Mouse (Mus musculus): Measurements from ENCODE around the gene 1700003F12Rik. TPM values are rescaled to one million over a fixed set of nuclear protein-coding genes. Genes with fewer than 3 reads are reported as not detected.

1700003F12Rik gene
- polyA plus RNA-seq (2015; fragmentation: Nextera tagmentation; extraction: Ambion mirVana), result 2.6 and 2.8 TPM in 2 replicates

DNA sequence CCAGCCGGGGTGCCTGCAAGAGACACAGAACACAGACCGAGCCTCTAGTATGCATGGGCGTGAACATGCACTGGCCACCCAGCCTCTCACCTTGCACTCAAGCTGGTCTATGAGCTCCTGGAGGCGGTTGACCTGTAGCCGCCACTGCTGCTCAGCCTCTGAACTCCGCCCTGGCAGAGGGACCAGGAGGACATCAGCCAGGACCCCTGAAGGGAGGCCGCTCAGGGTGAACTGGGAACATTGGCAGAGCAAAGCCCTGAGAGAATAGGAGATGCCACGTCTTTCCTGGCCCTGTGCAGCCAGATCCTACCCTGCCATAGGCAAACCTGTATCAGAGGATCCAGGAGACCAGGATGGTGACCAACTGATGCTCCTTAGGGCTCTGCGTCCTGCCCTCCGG lies at the start of gene 1700003F12Rik:
Gene 1700003F12Rik (plus strand): TSS at position 375 of the 400 bp plus-strand sequence.

DNA sequence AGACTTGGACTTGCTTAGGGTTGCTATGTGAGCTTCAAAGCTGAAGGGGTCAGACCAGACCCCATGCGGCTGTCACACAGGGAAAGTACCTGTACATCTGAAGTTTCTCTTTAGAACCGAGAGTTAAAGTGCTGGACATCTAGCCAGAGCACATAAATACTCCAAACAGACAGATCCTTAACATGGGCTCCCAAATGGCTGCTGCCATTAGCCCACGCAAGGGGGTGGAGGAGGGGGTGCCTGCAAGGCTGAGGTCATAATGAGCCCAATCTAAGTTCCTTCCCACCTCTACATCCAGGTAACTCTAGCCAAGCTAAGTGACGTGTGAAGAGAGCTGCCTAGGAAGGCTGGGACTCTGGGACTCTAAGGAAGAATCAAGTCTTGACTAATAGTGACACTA lies 4.6 kb downstream of the 1700003F12Rik start, which contains the start of gene Actl10:
Gene Actl10 (plus strand): TSS at position 301 of the 400 bp plus-strand sequence.

DNA sequence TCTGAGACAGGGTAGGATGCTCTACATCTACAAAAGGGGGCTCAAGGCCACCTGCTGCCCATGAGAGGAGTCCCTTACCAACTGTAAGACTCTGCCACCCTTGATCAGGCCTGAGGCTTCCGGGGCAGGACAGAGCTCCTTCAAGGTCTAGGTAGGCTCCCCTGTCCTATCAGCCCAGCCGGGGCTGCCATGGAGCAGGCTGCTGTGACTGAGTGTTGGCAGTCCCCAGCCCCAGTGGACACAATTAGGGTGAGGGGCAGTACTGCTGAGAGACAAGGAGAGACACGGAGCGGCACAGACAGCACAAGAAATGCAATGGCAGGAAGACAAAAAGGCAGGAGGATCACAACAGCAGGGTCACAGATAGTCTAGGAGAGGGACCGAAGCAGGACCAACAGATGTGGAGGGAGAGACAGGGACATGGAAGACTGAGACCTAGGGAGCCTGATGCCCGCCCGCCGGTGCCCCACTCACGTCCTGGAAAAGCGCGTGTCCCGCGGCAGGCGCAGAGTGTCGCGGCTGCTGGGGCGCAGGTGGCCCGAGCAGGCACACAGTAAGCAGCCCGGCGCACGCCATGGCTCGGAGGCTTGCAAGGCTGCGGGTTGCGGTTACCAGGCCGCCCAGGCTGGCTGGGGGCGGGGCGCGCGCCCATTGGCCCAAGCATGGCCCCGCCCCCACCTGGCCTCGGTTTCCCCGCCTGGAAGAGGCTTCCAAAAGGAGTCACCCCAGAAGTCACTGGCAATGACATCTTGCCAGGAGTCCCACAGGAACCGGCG lies 11.6 kb downstream of the 1700003F12Rik start, which contains the start of gene Necab3:
Gene Necab3 (minus strand): TSS at position 627 of the 776 bp plus-strand sequence.

DNA sequence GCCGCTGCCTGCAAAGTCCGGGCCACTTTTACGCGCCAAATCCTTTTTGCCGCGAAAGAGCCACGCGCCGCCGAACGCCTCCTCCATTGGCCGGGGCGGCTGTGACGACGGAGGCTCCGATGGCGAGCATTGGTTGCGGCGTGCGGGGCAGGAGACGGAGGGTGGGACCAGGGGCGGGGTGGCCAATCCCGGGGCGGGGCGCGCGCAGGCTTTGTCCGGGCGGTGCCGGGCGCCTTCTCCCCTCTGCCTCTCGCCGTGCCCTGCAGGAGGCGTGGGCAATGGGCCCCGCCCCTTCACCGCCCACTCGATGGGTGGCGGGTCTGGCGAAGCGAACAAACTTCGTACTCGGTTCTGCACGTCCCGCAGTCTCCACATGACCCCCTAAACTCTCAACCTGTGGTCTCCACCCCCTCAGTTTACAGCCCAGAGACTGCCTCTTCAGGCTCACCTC lies 23.0 kb downstream of the 1700003F12Rik start, which contains the start of gene E2f1:
Gene E2f1 (minus strand): TSS at position 57 of the 451 bp plus-strand sequence.

Other genes with a start within 250 kb of the 1700003F12Rik start
- gene Bpifb9b, start 239.9 kb upstream of the 1700003F12Rik start, polyA plus RNA-seq (2015; fragmentation: Nextera tagmentation; extraction: Ambion mirVana), result not detected in 2 replicates
- gene Cdk5rap1, start 174.1 kb upstream of the 1700003F12Rik start, polyA plus RNA-seq (2015; fragmentation: Nextera tagmentation; extraction: Ambion mirVana), result 4.3 and 19.9 TPM in 2 replicates
- 29.3 and 32.6 TPM in 2 replicates for gene Snta1, start 139.0 kb upstream of the 1700003F12Rik start, polyA plus RNA-seq (2015; fragmentation: Nextera tagmentation; extraction: Ambion mirVana)
- gene Cbfa2t2, start 110.6 kb upstream of the 1700003F12Rik start, polyA plus RNA-seq (2015; fragmentation: Nextera tagmentation; extraction: Ambion mirVana), result 13.7 and 21.7 TPM in 2 replicates
- 0.26 and 0.35 TPM in 2 replicates for gene Actl10, start 4.7 kb downstream of the 1700003F12Rik start, polyA plus RNA-seq (2015; fragmentation: Nextera tagmentation; extraction: Ambion mirVana)
- gene Necab3, start 11.8 kb downstream of the 1700003F12Rik start, polyA plus RNA-seq (2015; fragmentation: Nextera tagmentation; extraction: Ambion mirVana), result 3.7 and 5.8 TPM in 2 replicates
- gene E2f1, start 22.8 kb downstream of the 1700003F12Rik start, polyA plus RNA-seq (2015; fragmentation: Nextera tagmentation; extraction: Ambion mirVana), result 12.2 and 14.2 TPM in 2 replicates
- gene Pxmp4, start 56.6 kb downstream of the 1700003F12Rik start, polyA plus RNA-seq (2015; fragmentation: Nextera tagmentation; extraction: Ambion mirVana), result 28.6 and 31.2 TPM in 2 replicates
- 0.46 and 0.66 TPM in 2 replicates for gene Zfp341, start 66.2 kb downstream of the 1700003F12Rik start, polyA plus RNA-seq (2015; fragmentation: Nextera tagmentation; extraction: Ambion mirVana)
- gene 4930519P11Rik, start 66.4 kb downstream of the 1700003F12Rik start, polyA plus RNA-seq (2015; fragmentation: Nextera tagmentation; extraction: Ambion mirVana), result 0.57 and 1.0 TPM in 2 replicates
- gene Chmp4b, start 104.6 kb downstream of the 1700003F12Rik start, polyA plus RNA-seq (2015; fragmentation: Nextera tagmentation; extraction: Ambion mirVana), result 54.0 and 62.8 TPM in 2 replicates
- not detected in 2 replicates for gene Gm14214, start 222.9 kb downstream of the 1700003F12Rik start, polyA plus RNA-seq (2015; fragmentation: Nextera tagmentation; extraction: Ambion mirVana)
- 32.3 and 38.1 TPM in 2 replicates for gene Raly, start 244.0 kb downstream of the 1700003F12Rik start, polyA plus RNA-seq (2015; fragmentation: Nextera tagmentation; extraction: Ambion mirVana)
- 1.3 and 4.2 TPM in 2 replicates for gene a, start 244.3 kb downstream of the 1700003F12Rik start, polyA plus RNA-seq (2015; fragmentation: Nextera tagmentation; extraction: Ambion mirVana)

Measured in adrenal gland, postnatal 0 days (tissue).